Mouse (Mus musculus) hindbrain, postnatal 0 days (tissue): ENCODE results near the gene Gdf11. TPM values are rescaled to one million over a fixed set of nuclear protein-coding genes. Genes with fewer than 3 reads are reported as not detected.

Experiments
- ATAC-seq: fragments of 200-750 bp; cut with Nextera tagmentation; 2 replicates; pipeline ENCODE4 v1.8.0; 2017; ENCODE audit warnings: mild to moderate bottlenecking, moderate TSS enrichment, moderate library complexity
- DNase-seq: peaks from one replicate; pipeline ENCODE4 v3.0.0-alpha.2; 2015; ENCODE audit warnings: low spot score
- H3K27ac ChIP-seq: fragments of 300-500 bp; sonication (generic); 2 replicates; pipeline ENCODE4 v1.5.1; 2014; ENCODE audit warnings: mild to moderate bottlenecking
- H3K27me3 ChIP-seq: fragments of 300-500 bp; sonication (generic); 2 replicates; pipeline ENCODE4 v1.6.1; 2014; ENCODE audit warnings: low read length, mixed read lengths; ENCODE audit not compliant: insufficient read depth
- H3K36me3 ChIP-seq: fragments of 300-500 bp; sonication (generic); 2 replicates; pipeline ENCODE4 v1.6.1; 2014; ENCODE audit warnings: low read length, mixed read lengths; ENCODE audit not compliant: insufficient read depth
- H3K4me1 ChIP-seq: fragments of 300-500 bp; sonication (generic); 2 replicates; pipeline ENCODE4 v1.6.1; 2014; ENCODE audit warnings: antibody characterized with exemption, low read length, mixed read lengths; ENCODE audit not compliant: insufficient read depth
- H3K4me2 ChIP-seq: fragments of 300-500 bp; sonication (generic); 2 replicates; pipeline ENCODE4 v1.6.1; 2014; ENCODE audit warnings: low read depth, mild to moderate bottlenecking, low read length, moderate library complexity, mixed read lengths
- H3K4me3 ChIP-seq: fragments of 300-500 bp; sonication (generic); 2 replicates; pipeline ENCODE4 v1.5.1; 2014; ENCODE audit warnings: low read length
- H3K9ac ChIP-seq: fragments of 300-500 bp; sonication (generic); replicated peaks from 2 replicates; pipeline ENCODE4 v1.6.1; 2014; ENCODE audit warnings: mild to moderate bottlenecking, low read length, moderate library complexity, mixed read lengths
- H3K9me3 ChIP-seq: fragments of 300-500 bp; sonication (generic); 2 replicates; pipeline ENCODE4 v1.6.1; 2016; ENCODE audit warnings: low read length, mixed read lengths
- CTCF ChIP-seq: IDR thresholded peaks from 2 replicates; pipeline ENCODE4 v1.5.1; 2016; ENCODE audit warnings: antibody characterized with exemption, control low read depth, low read depth
- WGBS: fragments of 180-500 bp; shearing (Covaris S2); extraction: QIAGEN DNeasy Blood & Tissue Kit; methylation state at CpG from one replicate; pipeline ENCODE4 v1.1.7; 2014; 5-methylcytosine and 5-hydroxymethylcytosine counted together
- polyA plus RNA-seq: library from polyadenylated mRNA; unstranded; fragments of >200 nt; fragmentation: Nextera tagmentation; extraction: Ambion mirVana; gene quantifications from 2 replicates; pipeline ENCODE4 v1.2.1, GENCODE M21; 2015
- total RNA-seq: library from RNA; depleted of rRNA; stranded (reverse); fragments of >200 nt; gene quantifications from 2 replicates; pipeline ENCODE4 v1.2.3, GENCODE M21; 2014

The Gdf11 gene
- total and polyA plus RNA-seq, 2 experiments from 2014 or later: 6.7 to 18.8 TPM

DNA sequence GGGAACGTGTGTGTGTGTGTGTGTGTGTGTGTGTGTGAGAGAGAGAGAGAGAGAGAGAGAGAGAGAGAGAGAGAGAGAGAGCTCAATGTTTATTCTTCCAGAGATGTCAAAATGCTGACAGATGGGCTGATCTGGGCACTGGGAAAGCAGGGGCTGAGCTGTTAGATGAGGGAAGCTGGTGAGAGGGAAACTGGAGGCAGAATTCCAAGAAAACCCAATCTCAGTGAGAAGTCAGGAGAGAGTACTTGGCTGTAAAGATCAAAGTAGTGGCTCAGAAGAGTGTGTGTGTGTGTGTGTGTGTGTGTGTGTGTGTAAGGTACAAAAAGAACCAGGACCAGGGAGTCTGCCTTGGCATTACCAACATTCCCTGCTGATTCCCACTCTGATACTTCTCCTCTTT, 6.0 kb upstream of the Gdf11 start:
- Histone ChIP-seq H3K9me3 (no peaks in the 10 kb centered on the region), H3K27ac (0 out of 2 replicates have a peak overlapping the region, but pooled peaks have one; percentile 16), H3K4me1 (peaks cover 14% of the 10 kb centered on the region), H3K4me2 (no peak overlapping the region), H3K9ac (no peak overlapping the region), H3K27me3 (no peaks in the 10 kb centered on the region), H3K4me3 (no peak overlapping the region), H3K36me3 (no peaks in the 10 kb centered on the region)
- no peak for TF ChIP-seq CTCF
- DNase-seq (peak; percentile 42), ATAC-seq (no peak)
- 12% methylated on average over 1 of the region's 1 CpGs for WGBS

DNA sequence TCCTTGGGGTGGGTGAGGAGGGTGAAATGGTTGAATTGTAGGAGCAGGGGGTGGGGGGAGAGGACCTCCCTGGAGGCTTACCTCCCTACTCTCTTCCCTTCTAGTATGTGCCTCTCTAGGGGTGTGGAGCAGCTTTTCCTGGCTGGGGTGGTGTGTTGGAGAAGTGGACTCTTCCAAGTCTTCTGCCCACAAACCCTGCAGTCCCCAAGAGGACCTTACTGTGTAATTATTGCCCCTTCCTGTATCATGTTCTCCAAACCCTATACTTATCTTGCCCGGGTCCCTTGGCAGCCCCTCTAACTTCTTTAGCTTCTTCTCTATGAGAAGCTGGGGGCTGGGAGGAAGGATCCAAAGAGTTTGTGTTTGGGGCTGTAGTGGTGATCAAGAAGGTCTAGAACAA, 5.3 kb upstream of the Gdf11 start:
- 0 out of 2 replicates have a peak overlapping the region, but pooled peaks have one; percentile 65 for H3K27ac ChIP-seq
- peak overlapping the region; percentile 13; the same call in 1 of the 2 replicates for H3K9ac ChIP-seq
- H3K27me3 ChIP-seq: no peaks in the 10 kb centered on the region
- TF ChIP-seq CTCF: no peak
- H3K9me3 ChIP-seq: no peaks in the 10 kb centered on the region
- no peaks in the 10 kb centered on the region for H3K36me3 ChIP-seq
- ATAC-seq (no peak), DNase-seq (no peak)
- H3K4me3 ChIP-seq: no peak overlapping the region
- 48% methylated on average over 1 of the region's 1 CpGs for WGBS
- peaks cover 17% of the 10 kb centered on the region for H3K4me1 ChIP-seq
- H3K4me2 ChIP-seq: peak overlapping the region; percentile 50

DNA sequence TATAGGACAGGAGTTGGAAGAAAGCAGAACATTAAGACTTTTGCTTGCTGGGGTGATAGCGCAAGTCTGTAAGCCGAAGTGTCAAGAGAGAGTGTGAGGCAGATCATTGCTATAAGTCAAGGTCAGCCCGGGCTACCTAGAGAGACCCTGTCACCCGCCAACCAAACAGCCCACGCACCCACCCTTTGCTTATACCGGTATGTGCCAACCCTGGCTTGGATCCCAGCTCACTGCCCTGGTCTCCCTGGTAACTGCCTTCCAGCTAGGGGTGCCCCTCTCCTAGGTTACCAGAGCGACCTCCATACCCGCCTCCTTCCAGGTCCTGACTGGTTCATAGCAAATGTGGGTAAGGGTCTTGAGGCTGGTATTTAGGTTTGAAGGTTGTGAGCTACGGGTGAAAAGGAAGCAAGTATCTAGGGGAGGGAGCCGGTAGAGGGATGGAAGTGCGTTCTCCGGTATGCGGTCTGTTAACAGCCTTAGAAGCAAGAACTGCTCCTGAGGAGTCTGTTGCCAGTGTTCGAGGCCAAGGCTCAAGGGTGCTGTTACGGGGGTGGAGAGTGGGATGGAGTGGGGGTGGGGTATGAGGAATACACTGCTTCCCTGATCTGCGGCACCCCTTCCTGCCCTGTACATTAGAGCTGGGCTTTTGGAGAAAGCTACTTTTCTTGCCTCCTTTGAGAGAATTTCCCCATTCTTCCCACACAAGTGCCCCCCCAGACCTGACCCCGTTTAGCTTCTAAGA, 4.6 kb upstream of the Gdf11 start:
- H3K27ac ChIP-seq: peak overlapping the region; percentile 65
- TF ChIP-seq CTCF: no peak
- DNase-seq (peak; percentile 84), ATAC-seq (peak; percentile 82)
- no peaks in the 10 kb centered on the region for H3K9me3 ChIP-seq
- WGBS: 2% methylated on average over 17 of the region's 17 CpGs
- peaks cover 17% of the 10 kb centered on the region for H3K4me1 ChIP-seq
- peak overlapping the region; percentile 50 for H3K4me2 ChIP-seq
- H3K27me3 ChIP-seq: no peaks in the 10 kb centered on the region
- no peaks in the 10 kb centered on the region for H3K36me3 ChIP-seq
- peak overlapping the region; percentile 13; the same call in 1 of the 2 replicates for H3K9ac ChIP-seq
- H3K4me3 ChIP-seq: peak overlapping the region; percentile 19

DNA sequence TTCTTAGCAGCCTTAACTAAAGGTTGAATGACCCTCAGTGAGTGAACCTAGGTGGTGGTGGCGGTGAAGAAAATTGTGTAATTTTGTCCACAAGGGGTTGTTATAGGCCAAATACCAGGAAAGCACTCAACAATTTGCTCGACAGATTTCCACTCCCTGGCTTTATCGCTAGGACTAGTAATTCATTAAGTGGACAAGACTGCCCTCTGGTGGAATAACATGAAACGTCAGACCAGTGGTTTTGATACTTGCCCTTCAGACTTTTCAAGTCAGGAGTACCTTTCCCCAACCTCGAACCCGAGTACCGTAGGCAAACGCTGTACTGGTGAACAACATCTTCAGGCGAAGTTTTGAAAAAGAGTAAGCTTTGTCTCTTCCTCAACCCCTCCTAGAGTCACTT, 3.9 kb upstream of the Gdf11 start:
- Histone ChIP-seq H3K9ac (no peak overlapping the region), H3K27ac (peak overlapping the region; percentile 65; the same call in 1 of the 2 replicates), H3K9me3 (no peaks in the 10 kb centered on the region), H3K27me3 (no peaks in the 10 kb centered on the region), H3K36me3 (no peaks in the 10 kb centered on the region), H3K4me2 (peak overlapping the region; percentile 50), H3K4me3 (peak overlapping the region; percentile 19; the same call in 1 of the 2 replicates), H3K4me1 (peaks cover 20% of the 10 kb centered on the region)
- ATAC-seq (peak; percentile 36), DNase-seq (peak; percentile 96)
- TF ChIP-seq CTCF: peak; percentile 81
- WGBS: under 1% methylated on average over 9 of the region's 9 CpGs

DNA sequence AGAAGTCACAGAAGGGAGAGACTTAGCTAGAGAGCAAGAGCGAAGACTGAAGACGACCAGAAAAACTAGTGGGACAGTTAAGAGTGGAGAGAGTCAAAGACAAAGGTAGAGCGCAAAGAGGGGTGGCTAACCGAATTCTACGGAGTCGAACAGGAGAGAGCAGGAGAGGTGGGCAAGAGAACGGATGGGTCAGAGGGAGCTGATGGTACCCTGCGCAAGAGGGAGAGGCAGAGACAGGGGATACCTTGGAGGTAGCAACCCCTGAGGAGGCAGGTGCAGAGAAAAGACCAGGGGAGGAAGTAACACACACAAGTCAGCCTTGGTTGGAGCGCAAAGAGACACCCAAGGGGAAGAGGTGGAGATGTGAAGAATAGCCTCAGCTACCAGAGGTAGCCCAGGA, 728 bp upstream of the Gdf11 start:
- Histone ChIP-seq H3K27ac (peak overlapping the region; percentile 86), H3K36me3 (no peaks in the 10 kb centered on the region), H3K27me3 (no peaks in the 10 kb centered on the region), H3K4me3 (peak overlapping the region; percentile 85), H3K9ac (peak overlapping the region; percentile 89), H3K9me3 (no peaks in the 10 kb centered on the region), H3K4me2 (peak overlapping the region; percentile 86), H3K4me1 (peaks cover 36% of the 10 kb centered on the region)
- TF ChIP-seq CTCF: no peak
- WGBS: 2% methylated on average over 9 of the region's 9 CpGs
- DNase-seq (no peak), ATAC-seq (peak; percentile 5; the same call in 1 of the 2 replicates)

DNA sequence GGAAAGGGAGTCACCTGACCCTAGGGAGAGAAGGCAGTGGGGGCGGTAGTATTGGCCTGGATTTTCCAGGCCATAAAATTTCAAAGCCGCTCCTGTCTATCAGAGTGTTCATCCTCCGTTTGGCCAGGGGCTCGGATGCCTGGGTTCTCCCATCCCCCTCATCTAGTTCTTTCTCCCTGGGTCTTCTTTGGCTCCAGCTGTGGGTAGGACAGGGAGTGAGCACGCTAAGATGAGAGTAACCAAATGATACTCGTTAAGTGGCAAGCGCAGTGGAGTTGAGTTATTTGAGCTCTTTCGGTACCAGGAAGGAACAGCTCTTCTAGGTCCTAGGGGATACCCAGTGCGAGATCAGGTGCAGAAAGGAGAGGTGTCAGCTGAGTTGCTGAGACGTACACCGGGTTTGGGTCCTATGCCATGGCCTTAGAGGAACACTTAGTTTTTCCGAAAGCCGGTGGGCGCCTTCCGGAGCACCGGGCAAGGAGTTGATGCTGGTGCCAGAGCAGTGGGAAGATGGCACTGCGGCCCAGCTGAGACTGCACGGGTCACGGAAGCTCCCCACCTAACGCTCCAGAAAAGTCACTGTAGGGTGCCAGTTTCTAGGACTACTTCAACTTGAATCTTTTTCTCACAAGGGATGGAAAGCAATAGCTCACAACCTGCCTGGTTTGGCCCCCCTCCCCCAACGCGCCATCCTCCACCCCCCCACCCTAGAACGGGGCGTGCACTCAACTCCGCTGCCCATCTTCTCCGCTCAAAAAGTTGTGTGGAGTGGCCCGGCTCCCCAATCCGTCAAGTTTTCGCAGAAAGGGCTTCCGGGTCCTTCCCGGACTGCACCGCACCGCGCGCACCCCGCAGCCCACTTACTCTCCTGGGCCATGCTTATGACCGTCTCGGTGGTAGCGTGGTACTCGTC, 879 bp downstream of the Gdf11 start:
- WGBS: under 1% methylated on average over 40 of the region's 40 CpGs

More for the DNA sequence above, 879 bp downstream of the Gdf11 start:
- Histone ChIP-seq H3K4me1 (peaks cover 22% of the 10 kb centered on the region), H3K4me3 (peak overlapping the region; percentile 85), H3K36me3 (peaks cover under 1% of the 10 kb centered on the region; the same call in 1 of the 2 replicates), H3K9ac (peak overlapping the region; percentile 89), H3K4me2 (peak overlapping the region; percentile 86), H3K27me3 (no peaks in the 10 kb centered on the region), H3K9me3 (no peaks in the 10 kb centered on the region), H3K27ac (peak overlapping the region; percentile 86)
- peak; percentile 19 for ATAC-seq
- DNase-seq: peak; percentile 19
- no peak for TF ChIP-seq CTCF
